Mouse (Mus musculus) limb, embryonic 12.5 days (tissue): ENCODE results near the gene Calcoco1. TPM values are rescaled to one million over a fixed set of nuclear protein-coding genes. Genes with fewer than 3 reads are reported as not detected.

Experiments used
- ATAC-seq: fragments of 200-750 bp; cut with Nextera tagmentation; 2 replicates; pipeline ENCODE4 v1.8.0; 2017; ENCODE audit warnings: low read depth, moderate TSS enrichment; ENCODE audit not compliant: insufficient number of reproducible peaks, insufficient read depth, low FRiP score, low TSS enrichment
- H3K27ac ChIP-seq: fragments of 300-500 bp; sonication (generic); 2 replicates; pipeline ENCODE4 v1.5.1; 2016; ENCODE audit warnings: mild to moderate bottlenecking, moderate library complexity
- H3K27me3 ChIP-seq: fragments of 300-500 bp; sonication (generic); 2 replicates; pipeline ENCODE4 v1.6.1; 2016; ENCODE audit warnings: mild to moderate bottlenecking, moderate library complexity
- H3K36me3 ChIP-seq: fragments of 300-500 bp; sonication (generic); 2 replicates; pipeline ENCODE4 v1.6.1; 2016; ENCODE audit warnings: mild to moderate bottlenecking, moderate library complexity
- H3K4me1 ChIP-seq: fragments of 300-500 bp; sonication (generic); replicated peaks from 2 replicates; pipeline ENCODE4 v1.6.1; 2016
- H3K4me2 ChIP-seq: fragments of 300-500 bp; sonication (generic); 2 replicates; pipeline ENCODE4 v1.6.1; 2016; ENCODE audit warnings: mild to moderate bottlenecking, moderate library complexity
- H3K4me3 ChIP-seq: fragments of 300-500 bp; sonication (generic); replicated peaks from 2 replicates; pipeline ENCODE4 v1.5.1; 2016; ENCODE audit warnings: mild to moderate bottlenecking
- H3K9ac ChIP-seq: fragments of 300-500 bp; sonication (generic); replicated peaks from 2 replicates; pipeline ENCODE4 v1.6.1; 2016; ENCODE audit warnings: mild to moderate bottlenecking, moderate library complexity
- H3K9me3 ChIP-seq: fragments of 300-500 bp; sonication (generic); 2 replicates; pipeline ENCODE4 v1.6.1; 2016; ENCODE audit warnings: mild to moderate bottlenecking, moderate library complexity
- WGBS: fragments of 180-500 bp; shearing (Covaris S2); methylation state at CpG from one replicate; pipeline ENCODE4 v1.1.7; 2016; 5-methylcytosine and 5-hydroxymethylcytosine counted together
- polyA plus RNA-seq: library from polyadenylated mRNA; unstranded; fragments of >200 nt; fragmentation: Nextera tagmentation; extraction: Ambion mirVana; gene quantifications from 2 replicates; pipeline ENCODE4 v1.2.1, GENCODE M21; 2016

Calcoco1 gene
- polyA plus RNA-seq, 1 experiment from 2014 or later, result 43.0 TPM

DNA sequence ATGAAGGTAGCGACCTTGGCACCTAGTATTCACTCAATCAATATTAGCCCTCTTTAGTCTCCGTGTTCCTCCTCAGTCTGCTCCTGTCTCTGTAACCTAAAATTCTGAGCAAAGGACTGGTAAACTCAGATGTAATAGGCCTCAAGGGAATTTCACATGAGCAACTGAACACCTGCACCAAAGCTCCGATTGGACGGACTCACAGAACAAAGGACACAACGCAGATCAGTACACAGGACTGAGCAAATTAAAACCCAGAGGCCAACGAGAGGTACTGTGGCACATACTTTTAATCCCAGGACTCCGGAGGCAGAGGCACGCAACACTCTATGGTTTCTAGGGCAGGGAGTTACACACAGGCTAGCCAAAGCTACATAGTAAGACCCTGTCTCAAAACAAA lies 25.9 kb upstream of the Calcoco1 start:
- ATAC-seq, result no peak
- Histone ChIP-seq H3K27me3 (peaks cover 58% of the 10 kb centered on the region), H3K27ac (peak overlapping the region; percentile 78), H3K36me3 (no peaks in the 10 kb centered on the region), H3K9ac (peak overlapping the region; percentile 73), H3K4me1 (peaks cover 87% of the 10 kb centered on the region), H3K9me3 (no peaks in the 10 kb centered on the region), H3K4me3 (peak overlapping the region; percentile 52), H3K4me2 (peak overlapping the region; percentile 91)
- WGBS, result 22% methylated on average over 8 of the region's 8 CpGs

DNA sequence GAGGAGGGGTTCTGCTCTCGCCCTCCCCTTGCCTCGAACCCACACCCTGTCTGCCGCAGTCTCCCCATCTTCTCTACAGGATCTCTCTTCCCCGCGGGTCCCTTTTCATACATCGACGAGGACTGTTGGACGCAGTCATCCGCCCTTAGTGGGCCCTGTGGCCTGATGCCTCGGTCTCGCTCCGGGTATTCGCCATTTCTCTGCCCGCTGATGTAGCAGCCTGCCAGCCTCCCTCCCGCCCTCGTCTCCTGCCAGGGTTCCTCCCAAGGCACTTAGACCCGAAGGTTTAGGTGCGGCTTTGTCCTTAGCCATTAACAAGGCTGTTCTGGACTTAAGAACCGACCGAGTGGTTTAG lies 25.3 kb upstream of the Calcoco1 start:
- ATAC-seq, result 0 out of 2 replicates have a peak, but pooled peaks have one; percentile 2
- 1% methylated on average over 20 of the region's 20 CpGs for WGBS
- H3K36me3 ChIP-seq, result no peaks in the 10 kb centered on the region
- peak overlapping the region; percentile 52 for H3K4me3 ChIP-seq
- H3K9me3 ChIP-seq, result no peaks in the 10 kb centered on the region
- peaks cover 82% of the 10 kb centered on the region for H3K4me1 ChIP-seq
- peak overlapping the region; percentile 91 for H3K4me2 ChIP-seq
- peaks cover 60% of the 10 kb centered on the region for H3K27me3 ChIP-seq
- peak overlapping the region; percentile 73 for H3K9ac ChIP-seq
- peak overlapping the region; percentile 78 for H3K27ac ChIP-seq

- under 1% methylated on average over 75 of the region's 75 CpGs for WGBS
- Histone ChIP-seq H3K4me1 (peaks cover 76% of the 10 kb centered on the region), H3K9ac (peak overlapping the region; percentile 73), H3K9me3 (no peaks in the 10 kb centered on the region), H3K4me2 (peak overlapping the region; percentile 91), H3K36me3 (no peaks in the 10 kb centered on the region), H3K27ac (peak overlapping the region; percentile 78), H3K4me3 (peak overlapping the region; percentile 52), H3K27me3 (peaks cover 65% of the 10 kb centered on the region)
- peak; percentile 29; the same call in 1 of the 2 replicates for ATAC-seq
These were observed 24.7 kb upstream of the Calcoco1 start for GRCm38 (mm10) chr15:102746488-102747285.

DNA sequence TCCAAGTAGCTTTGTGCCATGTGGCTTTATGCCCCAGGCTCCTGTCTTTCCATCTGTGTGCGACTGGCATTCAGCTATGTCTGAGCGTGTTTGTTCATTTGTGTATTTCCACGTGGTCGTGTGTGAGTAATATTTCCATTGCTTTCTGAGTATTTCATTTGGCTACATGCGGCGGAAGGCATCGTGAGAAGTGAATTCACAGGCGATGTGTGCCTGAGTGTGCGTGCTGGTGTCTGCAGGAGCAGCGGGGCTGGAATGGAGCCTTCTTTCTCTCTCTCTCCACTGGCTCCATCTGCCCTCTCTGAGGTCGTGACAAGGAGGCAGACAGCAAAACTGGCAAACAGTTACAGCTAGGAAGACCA lies 24.1 kb upstream of the Calcoco1 start:
- 16% methylated on average over 11 of the region's 11 CpGs for WGBS
- no peaks in the 10 kb centered on the region for H3K36me3 ChIP-seq
- peak overlapping the region; percentile 78 for H3K27ac ChIP-seq
- H3K4me1 ChIP-seq, result peaks cover 71% of the 10 kb centered on the region
- H3K9me3 ChIP-seq, result no peaks in the 10 kb centered on the region
- peak overlapping the region; percentile 52 for H3K4me3 ChIP-seq
- peaks cover 68% of the 10 kb centered on the region for H3K27me3 ChIP-seq
- peak overlapping the region; percentile 91 for H3K4me2 ChIP-seq
- H3K9ac ChIP-seq, result peak overlapping the region; percentile 73; the same call in 1 of the 2 replicates
- no peak; the same call in 1 of the 2 replicates for ATAC-seq

- peaks cover 71% of the 10 kb centered on the region for H3K27me3 ChIP-seq
- no peaks in the 10 kb centered on the region for H3K36me3 ChIP-seq
- H3K4me3 ChIP-seq, result no peak overlapping the region
- H3K4me1 ChIP-seq, result peaks cover 66% of the 10 kb centered on the region
- H3K4me2 ChIP-seq, result no peak overlapping the region
- no peak overlapping the region for H3K9ac ChIP-seq
- 46% methylated on average over 5 of the region's 5 CpGs for WGBS
- no peak overlapping the region for H3K27ac ChIP-seq
- no peak for ATAC-seq
- H3K9me3 ChIP-seq, result no peaks in the 10 kb centered on the region
These were observed 23.4 kb upstream of the Calcoco1 start for GRCm38 (mm10) chr15:102745387-102745786.

- Histone ChIP-seq H3K4me2 (no peak overlapping the region), H3K36me3 (no peaks in the 10 kb centered on the region), H3K27me3 (peaks cover 71% of the 10 kb centered on the region), H3K9me3 (no peaks in the 10 kb centered on the region), H3K4me3 (no peak overlapping the region), H3K9ac (no peak overlapping the region), H3K4me1 (peaks cover 61% of the 10 kb centered on the region), H3K27ac (no peak overlapping the region)
- ATAC-seq, result no peak
- WGBS, result 18% methylated on average over 9 of the region's 9 CpGs
These were observed 22.9 kb upstream of the Calcoco1 start for GRCm38 (mm10) chr15:102744831-102745230.

DNA sequence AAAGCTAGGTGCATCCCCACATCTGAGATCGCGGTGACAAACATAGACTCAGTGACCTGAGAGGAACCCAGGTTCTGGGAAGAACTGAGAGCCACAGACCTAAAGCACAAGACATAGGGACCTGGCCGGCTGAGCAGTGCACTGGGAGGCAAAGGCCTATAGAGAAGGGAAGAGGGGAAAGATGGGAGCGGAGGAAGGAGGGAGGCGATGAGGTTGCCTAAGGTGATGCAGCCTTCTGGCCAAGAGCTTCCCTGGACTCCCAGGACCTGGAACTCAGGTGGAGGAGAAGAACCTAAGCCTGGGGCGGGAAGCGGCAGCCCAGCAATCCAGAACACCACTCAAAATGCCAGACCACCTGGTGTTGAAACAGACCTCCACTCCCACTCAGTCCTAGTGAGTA lies 22.4 kb upstream of the Calcoco1 start:
- Histone ChIP-seq H3K27ac (no peak overlapping the region), H3K4me1 (peaks cover 59% of the 10 kb centered on the region), H3K4me3 (no peak overlapping the region), H3K9ac (peak overlapping the region; percentile 8; the same call in 1 of the 2 replicates), H3K4me2 (0 out of 2 replicates have a peak overlapping the region, but pooled peaks have one; percentile 13), H3K27me3 (peaks cover 74% of the 10 kb centered on the region), H3K9me3 (no peaks in the 10 kb centered on the region), H3K36me3 (no peaks in the 10 kb centered on the region)
- no peak for ATAC-seq
- WGBS, result 19% methylated on average over 7 of the region's 7 CpGs

DNA sequence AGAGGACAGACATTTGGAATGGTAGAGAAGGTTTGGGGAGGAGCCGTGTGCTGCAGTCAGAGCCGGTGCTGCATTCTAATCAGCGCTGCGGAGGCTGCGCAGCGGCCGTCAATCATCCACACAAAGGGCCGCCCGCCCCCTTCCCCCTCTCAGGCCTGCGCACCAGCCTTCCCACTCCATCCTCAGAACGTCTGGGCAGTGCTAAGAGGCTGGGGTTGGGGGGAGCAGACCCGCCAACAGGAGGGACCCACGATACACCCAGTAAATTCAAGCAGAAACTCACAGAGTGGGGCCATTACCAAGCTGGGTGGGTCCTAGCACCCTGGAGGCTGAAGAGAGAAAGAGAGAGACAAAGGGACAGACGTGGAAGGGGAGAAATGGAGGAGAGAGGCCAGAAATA lies 22.0 kb upstream of the Calcoco1 start:
- H3K4me1 ChIP-seq, result peaks cover 57% of the 10 kb centered on the region
- ATAC-seq, result no peak
- no peaks in the 10 kb centered on the region for H3K36me3 ChIP-seq
- H3K27ac ChIP-seq, result no peak overlapping the region
- 1% methylated on average over 14 of the region's 14 CpGs for WGBS
- peaks cover 77% of the 10 kb centered on the region for H3K27me3 ChIP-seq
- H3K4me3 ChIP-seq, result no peak overlapping the region
- peak overlapping the region; percentile 13; the same call in 1 of the 2 replicates for H3K4me2 ChIP-seq
- H3K9me3 ChIP-seq, result no peaks in the 10 kb centered on the region
- peak overlapping the region; percentile 8; the same call in 1 of the 2 replicates for H3K9ac ChIP-seq

- ATAC-seq, result no peak
- Histone ChIP-seq H3K4me2 (no peak overlapping the region), H3K4me1 (peaks cover 49% of the 10 kb centered on the region), H3K9me3 (no peaks in the 10 kb centered on the region), H3K36me3 (no peaks in the 10 kb centered on the region), H3K27me3 (peaks cover 74% of the 10 kb centered on the region), H3K27ac (0 out of 2 replicates have a peak overlapping the region, but pooled peaks have one; percentile 3), H3K4me3 (no peak overlapping the region), H3K9ac (no peak overlapping the region)
- WGBS, result 22% methylated on average over 8 of the region's 8 CpGs
These were observed 21.2 kb upstream of the Calcoco1 start for GRCm38 (mm10) chr15:102743196-102743595.

DNA sequence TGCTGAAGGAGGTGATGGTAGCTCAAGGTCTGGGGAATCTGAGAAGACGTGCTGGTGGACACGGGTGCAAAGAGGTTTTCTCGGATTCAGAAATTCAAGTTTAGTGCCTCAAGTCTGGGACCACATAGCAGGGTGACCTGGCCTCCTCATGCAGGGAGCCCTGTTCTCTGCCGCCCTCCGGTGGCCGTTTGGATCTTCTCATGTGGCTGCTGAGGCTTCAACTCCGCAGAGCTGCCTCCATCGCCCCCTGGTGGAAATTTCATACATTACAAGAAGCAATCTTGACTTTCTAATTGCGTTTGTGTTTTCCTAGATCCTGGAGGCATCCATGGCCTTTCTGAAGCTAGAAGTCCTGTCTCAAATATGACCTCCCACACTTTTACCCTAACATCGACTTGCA lies 20.6 kb upstream of the Calcoco1 start:
- Histone ChIP-seq H3K9ac (no peak overlapping the region), H3K27ac (no peak overlapping the region), H3K36me3 (no peaks in the 10 kb centered on the region), H3K4me2 (no peak overlapping the region), H3K4me1 (peaks cover 43% of the 10 kb centered on the region), H3K27me3 (peaks cover 74% of the 10 kb centered on the region), H3K4me3 (no peak overlapping the region), H3K9me3 (no peaks in the 10 kb centered on the region)
- under 1% methylated on average over 10 of the region's 10 CpGs for WGBS
- ATAC-seq, result peak; percentile 60

- Histone ChIP-seq H3K4me3 (no peak overlapping the region), H3K9me3 (no peaks in the 10 kb centered on the region), H3K27me3 (peaks cover 70% of the 10 kb centered on the region), H3K27ac (no peak overlapping the region), H3K4me2 (0 out of 2 replicates have a peak overlapping the region, but pooled peaks have one; percentile 11), H3K9ac (no peak overlapping the region), H3K36me3 (no peaks in the 10 kb centered on the region), H3K4me1 (peaks cover 51% of the 10 kb centered on the region)
- WGBS, result 26% methylated on average over 15 of the region's 15 CpGs
- ATAC-seq, result no peak; the same call in 1 of the 2 replicates
These were observed 17.7 kb upstream of the Calcoco1 start for GRCm38 (mm10) chr15:102739520-102740297.
